Mouse (Mus musculus) thymus, adult 2 months (tissue): Measurements from ENCODE around the gene Opcml.

Source experiments
- CTCF ChIP-seq: fragments of 200-500 bp; IDR thresholded peaks from 2 replicates; pipeline ENCODE4 v1.5.1; 2012; ENCODE audit warnings: mild to moderate bottlenecking, control low read depth, low read length, moderate library complexity, borderline replicate concordance; ENCODE audit not compliant: control insufficient read depth, poor library complexity, insufficient read depth; ENCODE audit errors: extremely low read depth
- POLR2A ChIP-seq: fragments of 200-500 bp; IDR thresholded peaks from 2 replicates; pipeline ENCODE4 v1.6.1; 2012; ENCODE audit warnings: mild to moderate bottlenecking, low read length, control low read depth, moderate library complexity; ENCODE audit not compliant: control insufficient read depth, poor library complexity, insufficient read depth; ENCODE audit errors: extremely low read depth

- TF ChIP-seq CTCF (no peak), POLR2A (no peak)
These were observed 655.9 kb downstream of the Opcml start for GRCm38 (mm10) chr9:28446278-28447064.
